In genomic region chr15:89140048-89140658, GRCm38 (mm10) we compare ENCODE assay signal across 9 mouse cellular contexts. TPM values are rescaled to one million over a fixed set of nuclear protein-coding genes. Genes with fewer than 3 reads are reported as not detected.
A peak's percentile ranks its signal among the peaks of the same experiment; 100 is the strongest.
DNase-seq lines count a peak whose midpoint lies in the region; ATAC-seq lines count a peak whose summit lies in the region.
"Had no signal": no experiment of that assay in that cellular context is flagged by ENCODE, and none has a peak within 500 bp of the region (broad histone marks: within the 10 kb centered on the region; RNA-seq: fewer than 3 reads in every experiment).

No protein-coding gene starts in this region.

- peak overlapping the region; percentile 32 for H3K9ac ChIP-seq in intestine, embryonic 14.5 days (ENCODE audit: low read length)
- H3K9ac ChIP-seq in liver, embryonic 11.5 days (ENCODE audit: low read depth, low read length) = peak overlapping the region; percentile 35; the same call in 1 of the 2 replicates
- H3K9ac ChIP-seq in neural tube, embryonic 11.5 days (ENCODE audit: low read length) = peak overlapping the region; percentile 75

- H3K36me3 ChIP-seq in intestine, embryonic 14.5 days (ENCODE audit: control insufficient read depth, insufficient read depth, low read length) = no peaks in the 10 kb centered on the region
- H3K36me3 ChIP-seq in liver, embryonic 11.5 days (ENCODE audit: control insufficient read depth, insufficient read depth, low read length) = no peaks in the 10 kb centered on the region
- no peaks in the 10 kb centered on the region for H3K36me3 ChIP-seq in neural tube, embryonic 11.5 days (ENCODE audit: control insufficient read depth, insufficient read depth, low read length)
- H3K36me3 ChIP-seq: G1E had no signal

- no peaks in the 10 kb centered on the region for H3K9me3 ChIP-seq in intestine, embryonic 14.5 days (ENCODE audit: control insufficient read depth, low read length)
- no peaks in the 10 kb centered on the region for H3K9me3 ChIP-seq in liver, embryonic 11.5 days (ENCODE audit: control insufficient read depth, low read length)
- no peaks in the 10 kb centered on the region for H3K9me3 ChIP-seq in neural tube, embryonic 11.5 days (ENCODE audit: control insufficient read depth, low read length)
- H3K9me3 ChIP-seq: G1E had no signal

- H3K4me3 ChIP-seq in intestine, embryonic 14.5 days (ENCODE audit: low read depth, low read length) = peak overlapping the region; percentile 46
- H3K4me3 ChIP-seq in liver, embryonic 11.5 days (ENCODE audit: low read depth, low read length) = peak overlapping the region; percentile 48
- peak overlapping the region; percentile 59 for H3K4me3 ChIP-seq in neural tube, embryonic 11.5 days (ENCODE audit: low read depth, low read length)

- WGBS in intestine, embryonic 14.5 days = under 1% methylated on average over 53 of the region's 53 CpGs
- WGBS in liver, embryonic 11.5 days = under 1% methylated on average over 53 of the region's 53 CpGs
- 0% methylated on average over 41 of the region's 53 CpGs for WGBS in neural tube, embryonic 11.5 days

- peak; percentile 30; the same call in 1 of the 2 replicates for ATAC-seq in intestine, embryonic 14.5 days (replicated peaks; ENCODE audit: low FRiP score, low TSS enrichment, low read depth)
- ATAC-seq in liver, embryonic 11.5 days (replicated peaks; ENCODE audit: low FRiP score) = no peak
- ATAC-seq in neural tube, embryonic 11.5 days (ENCODE audit: insufficient read depth, low FRiP score, low TSS enrichment) = peak; percentile 64

- H3K4me2 ChIP-seq in intestine, embryonic 14.5 days (ENCODE audit: low read length) = peak overlapping the region; percentile 88
- H3K4me2 ChIP-seq in liver, embryonic 11.5 days = peak overlapping the region; percentile 68
- peak overlapping the region; percentile 98 for H3K4me2 ChIP-seq in neural tube, embryonic 11.5 days (ENCODE audit: low read depth)

- H3K27ac ChIP-seq in intestine, embryonic 14.5 days (ENCODE audit: low read depth) = no peak overlapping the region
- H3K27ac ChIP-seq in liver, embryonic 11.5 days (ENCODE audit: low read depth, low read length) = no peak overlapping the region
- no peak overlapping the region for H3K27ac ChIP-seq in neural tube, embryonic 11.5 days (ENCODE audit: low read depth, low read length)

- DNase-seq in layer of hippocampus, adult 18-20 months (ENCODE audit: low spot score in 2 of 2) = peak; percentile 27 to 34
- no peak for DNase-seq in layer of hippocampus, adult 9-10 months (ENCODE audit: low spot score)
- peak; percentile 87 for DNase-seq in cerebellum, adult 9-11 months
- DNase-seq in gastrocnemius, postnatal 25 days = peak; percentile 69
- peak; percentile 66 for DNase-seq in intestine, embryonic 14.5 days (ENCODE audit: low spot score)
- no peak for DNase-seq in liver, embryonic 11.5 days (ENCODE audit: low spot score)
- peak; percentile 48 for DNase-seq in neural tube, embryonic 11.5 days (ENCODE audit: low spot score)
- DNase-seq in thymus, postnatal 36 days = no peak

- H3K27me3 ChIP-seq in intestine, embryonic 14.5 days (replicated peaks; ENCODE audit: control insufficient read depth, insufficient read depth, low read length) = peaks cover 49% of the 10 kb centered on the region
- peaks cover 79% of the 10 kb centered on the region for H3K27me3 ChIP-seq in liver, embryonic 11.5 days (replicated peaks; ENCODE audit: control insufficient read depth, insufficient read depth, low read length)
- H3K27me3 ChIP-seq in neural tube, embryonic 11.5 days (ENCODE audit: control insufficient read depth, insufficient read depth, low read length) = no peaks in the 10 kb centered on the region

- H3K4me1 ChIP-seq in intestine, embryonic 14.5 days (replicated peaks; ENCODE audit: control insufficient read depth, insufficient read depth, low read length) = peaks cover 15% of the 10 kb centered on the region
- H3K4me1 ChIP-seq in liver, embryonic 11.5 days (replicated peaks; ENCODE audit: control insufficient read depth, insufficient read depth, low read length) = peaks cover 5% of the 10 kb centered on the region
- H3K4me1 ChIP-seq in neural tube, embryonic 11.5 days (ENCODE audit: control insufficient read depth, insufficient read depth, low read length) = peaks cover 4% of the 10 kb centered on the region; the same call in 1 of the 2 replicates

RNA-seq across cellular contexts. Expression of gene Mapk12, which starts 0.3 kb away (rescaled TPM):
- total RNA-seq in layer of hippocampus, adult 18-20 months (2021) = 1 to 10 TPM; 4.8 to 5.4 TPM
- 100 to 1,000 TPM; 140 to 157 TPM for total RNA-seq in gastrocnemius, postnatal 25 days (2021)
- polyA plus RNA-seq in intestine, embryonic 14.5 days (2014; fragmentation: Nextera tagmentation; extraction: Ambion mirVana) = 4.5 and 5.1 TPM in 2 replicates
- 3.8 and 4.8 TPM in 2 replicates for polyA plus RNA-seq in liver, embryonic 11.5 days (2014; fragmentation: Nextera tagmentation; extraction: Ambion mirVana)
- polyA plus RNA-seq in neural tube, embryonic 11.5 days (2014; fragmentation: Nextera tagmentation; extraction: Ambion mirVana) = 15.4 and 20.3 TPM in 2 replicates
- polyA plus RNA-seq: G1E had no signal

RNA-seq across cellular contexts. Expression of gene Mapk11, which starts 9.3 kb away (rescaled TPM):
- total RNA-seq in layer of hippocampus, adult 18-20 months (2021) = 10 to 100 TPM; 19.2 to 21.2 TPM
- 1 to 10 TPM in 1 of 2 experiments, under 1 TPM in 1; 0.67 to 2.1 TPM for total RNA-seq in gastrocnemius, postnatal 25 days (2021)
- 7.4 and 7.8 TPM in 2 replicates for polyA plus RNA-seq in intestine, embryonic 14.5 days (2014; fragmentation: Nextera tagmentation; extraction: Ambion mirVana)
- 3.3 and 4.4 TPM in 2 replicates for polyA plus RNA-seq in liver, embryonic 11.5 days (2014; fragmentation: Nextera tagmentation; extraction: Ambion mirVana)
- polyA plus RNA-seq in neural tube, embryonic 11.5 days (2014; fragmentation: Nextera tagmentation; extraction: Ambion mirVana) = 33.1 and 37.4 TPM in 2 replicates

RNA-seq across cellular contexts. Expression of gene Hdac10, which starts 11.7 kb away (rescaled TPM):
- 10 to 100 TPM; 12.4 to 12.5 TPM for total RNA-seq in layer of hippocampus, adult 18-20 months (2021)
- total RNA-seq in gastrocnemius, postnatal 25 days (2021) = 1 to 10 TPM; 5.3 to 6.5 TPM
- 18.3 and 20.3 TPM in 2 replicates for polyA plus RNA-seq in intestine, embryonic 14.5 days (2014; fragmentation: Nextera tagmentation; extraction: Ambion mirVana)
- 21.1 and 22.7 TPM in 2 replicates for polyA plus RNA-seq in liver, embryonic 11.5 days (2014; fragmentation: Nextera tagmentation; extraction: Ambion mirVana)
- 13.0 and 13.7 TPM in 2 replicates for polyA plus RNA-seq in neural tube, embryonic 11.5 days (2014; fragmentation: Nextera tagmentation; extraction: Ambion mirVana)

RNA-seq across cellular contexts. Expression of gene Tubgcp6, which starts 17.2 kb away (rescaled TPM):
- total RNA-seq in layer of hippocampus, adult 18-20 months (2021) = 10 to 100 TPM; 29.5 to 30.4 TPM
- total RNA-seq in gastrocnemius, postnatal 25 days (2021) = 1 to 10 TPM; 6.5 to 8.4 TPM
- 16.0 and 16.5 TPM in 2 replicates for polyA plus RNA-seq in intestine, embryonic 14.5 days (2014; fragmentation: Nextera tagmentation; extraction: Ambion mirVana)
- 18.4 and 21.8 TPM in 2 replicates for polyA plus RNA-seq in liver, embryonic 11.5 days (2014; fragmentation: Nextera tagmentation; extraction: Ambion mirVana)
- polyA plus RNA-seq in neural tube, embryonic 11.5 days (2014; fragmentation: Nextera tagmentation; extraction: Ambion mirVana) = 21.1 and 21.8 TPM in 2 replicates

RNA-seq across cellular contexts. Expression of gene Plxnb2, which starts 40.4 kb away (rescaled TPM):
- total RNA-seq in layer of hippocampus, adult 18-20 months (2021) = 10 to 100 TPM; 46.4 to 55.0 TPM
- total RNA-seq in gastrocnemius, postnatal 25 days (2021) = 10 to 100 TPM in 1 of 2 experiments, 1 to 10 TPM in 1; 8.5 to 11.9 TPM
- polyA plus RNA-seq in intestine, embryonic 14.5 days (2014; fragmentation: Nextera tagmentation; extraction: Ambion mirVana) = 149 and 150 TPM in 2 replicates
- 70.5 and 78.3 TPM in 2 replicates for polyA plus RNA-seq in liver, embryonic 11.5 days (2014; fragmentation: Nextera tagmentation; extraction: Ambion mirVana)
- polyA plus RNA-seq in neural tube, embryonic 11.5 days (2014; fragmentation: Nextera tagmentation; extraction: Ambion mirVana) = 112 and 117 TPM in 2 replicates

Comparison
In these comparisons a context has a peak if more than half of its experiments do, and no peak if none do; other contexts are left out.
1. DNase-seq: peak in layer of hippocampus, adult 18-20 months (2 of 2), cerebellum, adult 9-11 months (single experiment), gastrocnemius, postnatal 25 days (single experiment), intestine, embryonic 14.5 days (single experiment) and neural tube, embryonic 11.5 days (single experiment); none in layer of hippocampus, adult 9-10 months (single experiment), liver, embryonic 11.5 days (single experiment) and thymus, postnatal 36 days (0 of 2).
2. Peak in every context shown above with its lines, with median percentiles within 50 percentile points of each other: H3K4me2 ChIP-seq, H3K4me3 ChIP-seq and H3K9ac ChIP-seq.